Mouse (Mus musculus): Measurements from ENCODE around the gene Shroom2. TPM values are rescaled to one million over a fixed set of nuclear protein-coding genes. Genes with fewer than 3 reads are reported as not detected.

Gene Shroom2
- total RNA-seq (2023), result 0.12 TPM

DNA sequence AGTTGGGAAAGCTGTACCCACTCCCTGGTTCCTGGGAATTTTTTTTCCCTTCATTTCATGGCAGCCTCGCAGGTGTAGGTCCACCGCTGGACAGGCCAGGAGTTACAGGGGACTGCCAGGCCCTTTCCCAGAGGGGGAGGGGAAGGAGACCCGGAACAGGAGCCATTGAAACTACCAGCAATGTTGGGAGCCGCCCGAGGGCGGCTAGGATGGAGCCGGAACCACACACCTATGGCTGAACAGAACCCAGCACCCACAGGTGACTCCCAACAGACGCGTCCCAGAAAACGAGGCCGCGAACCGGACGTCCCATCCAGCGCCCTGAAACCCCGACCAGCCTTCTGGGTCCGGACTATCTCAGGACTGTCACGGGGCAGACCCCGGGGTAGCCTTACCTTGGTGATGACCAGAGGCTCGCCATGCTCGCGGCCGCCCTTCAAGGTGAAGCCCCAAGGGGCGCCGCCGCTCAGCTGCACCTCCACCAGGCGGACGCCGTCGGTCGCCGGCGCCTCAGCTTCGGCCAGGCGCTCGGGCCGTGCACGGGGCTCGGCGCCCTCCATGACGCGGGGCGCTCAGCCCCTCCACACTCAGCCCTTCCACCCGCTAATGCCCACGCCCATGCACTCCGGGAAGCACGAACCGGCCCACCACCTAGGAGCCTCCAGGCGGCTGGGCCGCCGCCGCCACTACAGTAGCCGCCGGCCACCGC is at the start of gene Shroom2:
Gene Shroom2 (minus strand): TSS at position 575 of the 709 bp plus-strand sequence.

DNA sequence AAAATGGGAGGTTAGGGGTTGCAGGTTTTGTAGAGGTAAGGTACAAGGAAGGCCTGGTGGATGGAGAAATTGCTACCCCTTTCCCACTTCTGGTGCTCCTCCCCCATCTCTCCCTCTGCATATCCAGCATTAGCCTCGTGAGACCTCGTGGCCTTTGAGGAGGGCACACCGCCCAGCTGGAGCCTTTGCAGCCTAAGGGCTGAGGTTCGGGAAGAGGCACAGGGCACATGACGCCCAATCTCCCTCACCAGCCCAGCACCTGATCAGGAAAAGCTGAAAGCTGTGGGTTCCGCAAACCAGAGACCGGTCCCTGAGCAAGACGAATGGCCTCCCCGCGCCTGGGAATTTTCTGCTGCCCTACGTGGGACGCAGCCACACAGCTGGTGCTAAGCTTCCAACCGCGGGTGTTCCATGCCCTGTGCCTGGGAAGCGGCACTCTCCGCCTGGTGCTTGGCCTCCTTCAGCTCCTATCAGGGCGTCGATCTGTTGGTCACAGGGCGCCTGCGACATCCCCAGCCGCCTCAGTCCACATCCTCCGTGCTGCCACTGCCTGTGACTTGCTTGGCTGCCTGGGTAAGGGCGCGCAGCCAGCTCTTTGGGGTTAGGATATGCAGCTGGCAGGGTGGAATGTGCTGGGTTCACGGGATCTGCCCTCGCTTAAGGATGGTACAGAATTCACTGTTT is 12.6 kb upstream of the Shroom2 start, which contains the start of gene Gpr143:
Gene Gpr143 (plus strand): TSS at position 202 of the 684 bp plus-strand sequence.

DNA sequence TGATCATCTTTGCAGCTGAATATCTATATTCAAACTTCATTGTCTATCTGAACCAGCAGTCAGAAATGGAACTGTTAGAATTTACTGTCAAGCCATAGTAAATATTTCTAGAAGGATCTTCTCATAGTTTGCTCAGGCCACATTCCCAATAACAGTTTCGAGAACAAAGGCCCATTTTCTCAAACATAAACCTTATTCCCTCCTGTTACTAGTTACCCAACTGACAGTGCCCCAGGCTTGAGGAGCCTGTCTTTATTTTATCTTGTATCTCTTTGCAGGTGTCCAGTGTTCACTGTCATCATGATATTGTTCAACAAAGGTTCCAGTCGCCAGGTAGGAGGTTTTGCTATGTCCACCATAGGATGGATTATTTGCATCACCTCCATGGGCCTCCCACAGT is 206.2 kb downstream of the Shroom2 start, which contains the start of gene Cldn34a:
Gene Cldn34a (plus strand): TSS at position 301 of the 400 bp plus-strand sequence.

Other genes starting within 250 kb of the Shroom2 start
- gene Cldn34a, start 206.1 kb downstream of the Shroom2 start, total RNA-seq (2023), result not detected
- gene Gpr143, start 12.5 kb upstream of the Shroom2 start, total RNA-seq (2023), result not detected
- gene Usp51, start 237.0 kb upstream of the Shroom2 start, total RNA-seq (2023), result not detected

Measured in CD4-positive naive resting alpha-beta T cell, adult 76 days (primary cell).